Mouse (Mus musculus) spleen, adult 2 months (tissue): Measurements from ENCODE around the gene 1700029J07Rik.

ENCODE experiments used
- CTCF ChIP-seq: fragments of 200-500 bp; IDR thresholded peaks from 2 replicates; pipeline ENCODE4 v1.5.1; 2011; ENCODE audit warnings: mild to moderate bottlenecking, inconsistent platforms; ENCODE audit not compliant: insufficient read depth, insufficient read length, insufficient replicate concordance; ENCODE audit errors: extremely low read depth
- POLR2A ChIP-seq: fragments of 200-500 bp; IDR thresholded peaks from 2 replicates; pipeline ENCODE4 v1.6.1; 2011; ENCODE audit warnings: low read depth, low read length, inconsistent platforms

GRCm38 (mm10) chr8:46010306-46010705 is 35.3 kb upstream of the 1700029J07Rik start:
- TF ChIP-seq CTCF (no peak), POLR2A (no peak)
